Mouse (Mus musculus): ENCODE measurements around the gene Cryba2.

The Cryba2 gene

GRCm38 (mm10) chr1:74893134-74893855 lies at the start of gene Cryba2:
Gene Cryba2, minus strand, starts transcription at chr1:74893143.
- peak; percentile 70 for DNase-seq (ENCODE audit: low read depth, low spot score)

GRCm38 (mm10) chr1:74941651-74942360 lies 48.9 kb upstream of the Cryba2 start:
- no peak for DNase-seq (ENCODE audit: low read depth, low spot score)

GRCm38 (mm10) chr1:74939762-74940161 lies 46.8 kb upstream of the Cryba2 start:
- no peak for DNase-seq (ENCODE audit: low read depth, low spot score)

GRCm38 (mm10) chr1:74936221-74936830 lies 43.4 kb upstream of the Cryba2 start:
- DNase-seq (ENCODE audit: low read depth, low spot score) = no peak

GRCm38 (mm10) chr1:74935402-74935801 lies 42.5 kb upstream of the Cryba2 start, which contains the start of gene Cfap65:
Gene Cfap65, minus strand, starts transcription at chr1:74935599.
- no peak for DNase-seq (ENCODE audit: low read depth, low spot score)

GRCm38 (mm10) chr1:74927621-74928296 lies 34.8 kb upstream of the Cryba2 start:
- no peak for DNase-seq (ENCODE audit: low read depth, low spot score)

- no peak for DNase-seq (ENCODE audit: low read depth, low spot score)
These were observed 33.8 kb upstream of the Cryba2 start for GRCm38 (mm10) chr1:74926721-74927120.

- DNase-seq (ENCODE audit: low read depth, low spot score) = no peak
These were observed 31.5 kb upstream of the Cryba2 start for GRCm38 (mm10) chr1:74924464-74924863.

GRCm38 (mm10) chr1:74915706-74916105 lies 22.8 kb upstream of the Cryba2 start:
- DNase-seq (ENCODE audit: low read depth, low spot score) = no peak

- no peak for DNase-seq (ENCODE audit: low read depth, low spot score)
These were observed 9.2 kb upstream of the Cryba2 start for GRCm38 (mm10) chr1:74902191-74902590.

GRCm38 (mm10) chr1:74901686-74902085 lies 8.7 kb upstream of the Cryba2 start:
- DNase-seq (ENCODE audit: low read depth, low spot score) = peak; percentile 66

- no peak for DNase-seq (ENCODE audit: low read depth, low spot score)
These were observed 7.7 kb upstream of the Cryba2 start for GRCm38 (mm10) chr1:74900341-74901285.

GRCm38 (mm10) chr1:74898656-74899431 lies 5.9 kb upstream of the Cryba2 start:
- DNase-seq (ENCODE audit: low read depth, low spot score) = no peak

GRCm38 (mm10) chr1:74897976-74898375 lies 5.0 kb upstream of the Cryba2 start:
- no peak for DNase-seq (ENCODE audit: low read depth, low spot score)

- DNase-seq (ENCODE audit: low read depth, low spot score) = no peak
These were observed 2.0 kb upstream of the Cryba2 start for GRCm38 (mm10) chr1:74894966-74895365.

GRCm38 (mm10) chr1:74892351-74893133 lies 401 bp downstream of the Cryba2 start:
- DNase-seq (ENCODE audit: low read depth, low spot score) = no peak

GRCm38 (mm10) chr1:74891513-74891912 lies 1.4 kb downstream of the Cryba2 start:
- DNase-seq (ENCODE audit: low read depth, low spot score) = peak; percentile 73

- no peak for DNase-seq (ENCODE audit: low read depth, low spot score)
These were observed 7.4 kb downstream of the Cryba2 start, which contains the start of gene Fev for GRCm38 (mm10) chr1:74885369-74886042. Gene Fev, minus strand, starts transcription at chr1:74885419.

All from mesoderm, embryonic 11.5 days (tissue).